Mouse (Mus musculus) hindbrain, embryonic 15.5 days (tissue): ENCODE data around the gene Mical2. TPM values are rescaled to one million over a fixed set of nuclear protein-coding genes. Genes with fewer than 3 reads are reported as not detected.

ENCODE experiments used
- ATAC-seq: fragments of 200-750 bp; cut with Nextera tagmentation; 2 replicates; pipeline ENCODE4 v1.8.0; 2017; ENCODE audit warnings: low read depth, moderate number of reproducible peaks, moderate TSS enrichment; ENCODE audit not compliant: low FRiP score
- H3K27ac ChIP-seq: fragments of 300-500 bp; sonication (generic); replicated peaks from 2 replicates; pipeline ENCODE4 v1.5.1; 2015; ENCODE audit warnings: mild to moderate bottlenecking, inconsistent platforms
- H3K27me3 ChIP-seq: fragments of 300-500 bp; sonication (generic); 2 replicates; pipeline ENCODE4 v1.6.1; 2015; ENCODE audit warnings: control low read depth, inconsistent platforms
- H3K36me3 ChIP-seq: fragments of 300-500 bp; sonication (generic); 2 replicates; pipeline ENCODE4 v1.6.1; 2015; ENCODE audit warnings: control low read depth, inconsistent platforms
- H3K4me1 ChIP-seq: fragments of 300-500 bp; sonication (generic); replicated peaks from 2 replicates; pipeline ENCODE4 v1.6.1; 2015; ENCODE audit warnings: control low read depth, inconsistent platforms
- H3K4me2 ChIP-seq: fragments of 300-500 bp; sonication (generic); 2 replicates; pipeline ENCODE4 v1.6.1; 2015; ENCODE audit warnings: moderate library complexity, mild to moderate bottlenecking, inconsistent platforms
- H3K4me3 ChIP-seq: fragments of 300-500 bp; sonication (generic); 2 replicates; pipeline ENCODE4 v1.5.1; 2015; ENCODE audit warnings: mild to moderate bottlenecking, inconsistent platforms
- H3K9ac ChIP-seq: fragments of 300-500 bp; sonication (generic); 2 replicates; pipeline ENCODE4 v1.6.1; 2015; ENCODE audit warnings: inconsistent platforms
- H3K9me3 ChIP-seq: fragments of 300-500 bp; sonication (generic); 2 replicates; pipeline ENCODE4 v1.6.1; 2016; ENCODE audit warnings: control low read depth, inconsistent platforms
- WGBS: fragments of 180-500 bp; shearing (Covaris S2); methylation state at CpG from one replicate; pipeline ENCODE4 v1.1.7; 2015; 5-methylcytosine and 5-hydroxymethylcytosine counted together
- polyA plus RNA-seq: library from polyadenylated mRNA; unstranded; fragments of >200 nt; fragmentation: Nextera tagmentation; extraction: Ambion mirVana; gene quantifications from 2 replicates; pipeline ENCODE4 v1.2.1, GENCODE M21; 2015

The Mical2 gene
- polyA plus RNA-seq, 1 experiment from 2014 or later: 3.8 TPM

- H3K4me2 ChIP-seq: no peak overlapping the region
- H3K4me3 ChIP-seq: no peak overlapping the region
- 72% methylated on average over 3 of the region's 3 CpGs for WGBS
- H3K27ac ChIP-seq: no peak overlapping the region
- ATAC-seq: no peak
- H3K9ac ChIP-seq: no peak overlapping the region
- no peaks in the 10 kb centered on the region for H3K4me1 ChIP-seq
- peaks cover 4% of the 10 kb centered on the region for H3K27me3 ChIP-seq
- H3K9me3 ChIP-seq: no peaks in the 10 kb centered on the region
- no peaks in the 10 kb centered on the region for H3K36me3 ChIP-seq
Observed at GRCm38 (mm10) chr7:112247890-112248289, 22.2 kb downstream of the Mical2 start.

GRCm38 (mm10) chr7:112249476-112249875 is 23.8 kb downstream of the Mical2 start:
- H3K4me3 ChIP-seq: no peak overlapping the region
- no peaks in the 10 kb centered on the region for H3K4me1 ChIP-seq
- no peaks in the 10 kb centered on the region for H3K36me3 ChIP-seq
- 55% methylated on average over 4 of the region's 4 CpGs for WGBS
- H3K9ac ChIP-seq: no peak overlapping the region
- no peaks in the 10 kb centered on the region for H3K9me3 ChIP-seq
- peaks cover 4% of the 10 kb centered on the region for H3K27me3 ChIP-seq
- H3K4me2 ChIP-seq: no peak overlapping the region
- no peak overlapping the region for H3K27ac ChIP-seq
- ATAC-seq: no peak

- Histone ChIP-seq H3K4me3 (no peak overlapping the region), H3K9ac (no peak overlapping the region), H3K4me1 (no peaks in the 10 kb centered on the region), H3K27me3 (no peaks in the 10 kb centered on the region), H3K9me3 (no peaks in the 10 kb centered on the region), H3K36me3 (no peaks in the 10 kb centered on the region), H3K27ac (no peak overlapping the region), H3K4me2 (no peak overlapping the region)
- WGBS: 82% methylated on average over 5 of the region's 5 CpGs
- no peak for ATAC-seq
Observed at GRCm38 (mm10) chr7:112252065-112252464, 26.4 kb downstream of the Mical2 start.

GRCm38 (mm10) chr7:112254233-112254632 is 28.6 kb downstream of the Mical2 start:
- Histone ChIP-seq H3K27ac (no peak overlapping the region), H3K4me3 (no peak overlapping the region), H3K4me1 (no peaks in the 10 kb centered on the region), H3K27me3 (no peaks in the 10 kb centered on the region), H3K36me3 (no peaks in the 10 kb centered on the region), H3K9ac (no peak overlapping the region), H3K9me3 (no peaks in the 10 kb centered on the region), H3K4me2 (no peak overlapping the region)
- WGBS: 92% methylated on average over 3 of the region's 3 CpGs
- ATAC-seq: no peak

GRCm38 (mm10) chr7:112255248-112255866 is 29.7 kb downstream of the Mical2 start:
- ATAC-seq: no peak
- Histone ChIP-seq H3K27me3 (no peaks in the 10 kb centered on the region), H3K4me2 (no peak overlapping the region), H3K36me3 (no peaks in the 10 kb centered on the region), H3K9ac (no peak overlapping the region), H3K4me3 (no peak overlapping the region), H3K9me3 (no peaks in the 10 kb centered on the region), H3K27ac (no peak overlapping the region), H3K4me1 (no peaks in the 10 kb centered on the region)
- 61% methylated on average over 3 of the region's 3 CpGs for whole genome bisulfite sequencing

- no peak overlapping the region for H3K27ac ChIP-seq
- H3K4me3 ChIP-seq: no peak overlapping the region
- ATAC-seq: no peak
- no peaks in the 10 kb centered on the region for H3K36me3 ChIP-seq
- WGBS: 88% methylated on average over 4 of the region's 4 CpGs
- no peaks in the 10 kb centered on the region for H3K27me3 ChIP-seq
- no peaks in the 10 kb centered on the region for H3K9me3 ChIP-seq
- no peaks in the 10 kb centered on the region for H3K4me1 ChIP-seq
- no peak overlapping the region for H3K4me2 ChIP-seq
- no peak overlapping the region for H3K9ac ChIP-seq
Observed at GRCm38 (mm10) chr7:112258338-112258903, 32.8 kb downstream of the Mical2 start.

GRCm38 (mm10) chr7:112259286-112259685 is 33.6 kb downstream of the Mical2 start:
- no peak for ATAC-seq
- Histone ChIP-seq H3K27me3 (no peaks in the 10 kb centered on the region), H3K4me1 (no peaks in the 10 kb centered on the region), H3K36me3 (no peaks in the 10 kb centered on the region), H3K27ac (no peak overlapping the region), H3K4me3 (no peak overlapping the region), H3K9me3 (no peaks in the 10 kb centered on the region), H3K4me2 (no peak overlapping the region), H3K9ac (no peak overlapping the region)
- WGBS: 90% methylated on average over 4 of the region's 4 CpGs

GRCm38 (mm10) chr7:112261121-112261520 is 35.5 kb downstream of the Mical2 start:
- no peak for ATAC-seq
- Histone ChIP-seq H3K27ac (no peak overlapping the region), H3K4me3 (no peak overlapping the region), H3K27me3 (no peaks in the 10 kb centered on the region), H3K4me2 (no peak overlapping the region), H3K9me3 (no peaks in the 10 kb centered on the region), H3K4me1 (no peaks in the 10 kb centered on the region), H3K9ac (no peak overlapping the region), H3K36me3 (no peaks in the 10 kb centered on the region)
- 84% methylated on average over 5 of the region's 5 CpGs for WGBS

- WGBS: 87% methylated on average over 5 of the region's 5 CpGs
- no peak overlapping the region for H3K9ac ChIP-seq
- ATAC-seq: no peak
Observed at GRCm38 (mm10) chr7:112267266-112267665, 41.6 kb downstream of the Mical2 start.

GRCm38 (mm10) chr7:112268761-112269425 is 43.2 kb downstream of the Mical2 start:
- H3K9me3 ChIP-seq: no peaks in the 10 kb centered on the region
- no peaks in the 10 kb centered on the region for H3K27me3 ChIP-seq
- H3K27ac ChIP-seq: no peak overlapping the region
- H3K36me3 ChIP-seq: no peaks in the 10 kb centered on the region
- H3K4me3 ChIP-seq: no peak overlapping the region
- ATAC-seq: no peak
- WGBS: 87% methylated on average over 15 of the region's 15 CpGs
- H3K9ac ChIP-seq: no peak overlapping the region
- H3K4me2 ChIP-seq: no peak overlapping the region
- H3K4me1 ChIP-seq: peaks cover 20% of the 10 kb centered on the region

More at GRCm38 (mm10) chr7:112267266-112267665, 41.6 kb downstream of the Mical2 start:
- H3K9me3 ChIP-seq: no peaks in the 10 kb centered on the region
- no peak overlapping the region for H3K27ac ChIP-seq
- no peaks in the 10 kb centered on the region for H3K27me3 ChIP-seq
- no peak overlapping the region for H3K4me3 ChIP-seq
- H3K4me1 ChIP-seq: peaks cover 13% of the 10 kb centered on the region
- no peak overlapping the region for H3K4me2 ChIP-seq
- H3K36me3 ChIP-seq: no peaks in the 10 kb centered on the region

GRCm38 (mm10) chr7:112270870-112271269 is 45.2 kb downstream of the Mical2 start:
- H3K9ac ChIP-seq: no peak overlapping the region
- no peaks in the 10 kb centered on the region for H3K27me3 ChIP-seq
- no peak overlapping the region for H3K4me3 ChIP-seq
- H3K4me2 ChIP-seq: no peak overlapping the region
- H3K9me3 ChIP-seq: no peaks in the 10 kb centered on the region
- no peak for ATAC-seq
- H3K36me3 ChIP-seq: no peaks in the 10 kb centered on the region
- H3K4me1 ChIP-seq: peaks cover 21% of the 10 kb centered on the region
- WGBS: 74% methylated on average over 5 of the region's 5 CpGs
- H3K27ac ChIP-seq: no peak overlapping the region

GRCm38 (mm10) chr7:112271627-112272026 is 46.0 kb downstream of the Mical2 start:
- Histone ChIP-seq H3K27ac (no peak overlapping the region), H3K4me2 (no peak overlapping the region), H3K27me3 (no peaks in the 10 kb centered on the region), H3K4me3 (no peak overlapping the region), H3K9ac (no peak overlapping the region), H3K36me3 (no peaks in the 10 kb centered on the region), H3K9me3 (no peaks in the 10 kb centered on the region), H3K4me1 (peaks cover 22% of the 10 kb centered on the region)
- ATAC-seq: no peak
- 89% methylated on average over 3 of the region's 3 CpGs for WGBS
